Mouse (Mus musculus) frontal cortex, postnatal 10 days (tissue): ENCODE measurements at regions not wholly inside any gene's neighbourhood (a gene's known extent, or its start where the extent isn't known, plus 50 kb on each side); places are given as distances from the start of the nearest gene placed in this dataset.

Experiments
- DNase-seq, 2 experiments: peaks; one replicate each; pipeline ENCODE4 v3.0.0; 2022; ENCODE audit warnings: low spot score in 2 of 2, mixed read lengths in 1 of 2

DNA sequence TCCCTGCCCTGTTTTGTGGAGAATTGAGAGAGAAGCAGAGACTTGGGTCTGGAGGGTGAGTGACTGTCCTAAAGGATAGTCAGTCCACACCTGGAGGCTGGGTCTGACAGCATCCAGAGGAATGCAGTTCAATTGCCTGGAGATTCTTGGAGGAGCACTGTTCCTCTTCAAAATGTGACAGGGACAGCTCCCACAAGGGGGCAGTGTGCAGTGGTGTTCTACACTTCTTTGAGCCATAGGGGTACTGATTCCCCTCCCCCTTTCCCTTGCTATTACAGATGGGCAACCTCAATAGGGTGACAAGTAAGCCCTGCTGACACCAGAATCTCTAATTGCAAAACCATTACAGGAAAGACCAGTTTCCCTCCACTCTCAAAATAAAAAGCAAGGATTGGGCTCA is 63.7 kb upstream of the Gm773 start:
- DNase-seq, result no peak

DNA sequence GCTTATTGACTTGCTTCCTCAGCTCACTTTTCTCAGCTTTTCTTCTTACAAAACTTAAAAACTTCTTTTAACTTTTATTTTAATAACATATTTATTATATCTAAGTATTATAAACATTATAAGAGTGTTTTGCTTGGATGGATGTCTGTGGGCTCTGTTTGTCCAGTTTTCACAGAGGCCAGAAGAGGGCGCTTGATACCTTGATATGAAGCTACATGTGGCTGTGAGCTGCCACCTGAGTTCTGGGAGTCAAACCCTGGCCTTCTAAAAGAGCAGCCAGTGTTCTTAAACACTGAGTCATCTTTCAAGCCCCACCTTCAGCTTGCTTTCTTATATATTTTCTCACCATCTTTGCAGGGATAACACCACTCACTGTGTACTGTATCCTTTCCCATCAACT is 61.5 kb upstream of the Gm773 start:
- no peak for DNase-seq

DNA sequence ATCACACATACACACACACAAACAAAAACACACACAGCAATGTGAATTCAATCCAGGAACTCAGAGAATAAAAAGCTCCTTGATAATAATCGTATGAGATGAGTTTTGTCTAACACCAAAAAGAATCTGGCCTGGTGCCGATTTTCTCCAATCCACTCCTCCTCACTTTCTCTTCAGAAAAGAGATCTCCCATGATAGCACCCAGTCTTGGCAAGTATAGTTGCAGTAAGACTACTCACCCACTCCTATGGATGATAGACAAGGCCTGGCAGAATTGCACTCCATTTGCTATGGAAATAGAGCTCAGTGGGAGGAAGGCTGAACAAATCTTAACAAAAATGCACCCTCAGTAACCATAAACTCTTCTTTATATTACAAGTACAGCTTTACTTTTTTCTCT is 57.0 kb upstream of the Gm773 start:
- peak in 1 of 2 experiments; percentile 7 for DNase-seq
